Mouse (Mus musculus) kidney, embryonic 15.5 days (tissue): ENCODE data around the gene Mybpc2. TPM values are rescaled to one million over a fixed set of nuclear protein-coding genes. Genes with fewer than 3 reads are reported as not detected.

ENCODE experiments used
- ATAC-seq: fragments of 200-750 bp; cut with Nextera tagmentation; replicated peaks from 2 replicates; pipeline ENCODE4 v1.8.0; 2017; ENCODE audit warnings: moderate TSS enrichment; ENCODE audit not compliant: low FRiP score
- H3K27ac ChIP-seq: fragments of 300-500 bp; sonication (generic); 2 replicates; pipeline ENCODE4 v1.5.1; 2015; ENCODE audit warnings: mild to moderate bottlenecking, inconsistent platforms
- H3K27me3 ChIP-seq: fragments of 300-500 bp; sonication (generic); 2 replicates; pipeline ENCODE4 v1.6.1; 2015; ENCODE audit warnings: inconsistent platforms
- H3K36me3 ChIP-seq: fragments of 300-500 bp; sonication (generic); 2 replicates; pipeline ENCODE4 v1.6.1; 2015; ENCODE audit warnings: inconsistent platforms
- H3K4me1 ChIP-seq: fragments of 300-500 bp; sonication (generic); 2 replicates; pipeline ENCODE4 v1.6.1; 2015; ENCODE audit warnings: inconsistent platforms
- H3K4me2 ChIP-seq: fragments of 300-500 bp; sonication (generic); 2 replicates; pipeline ENCODE4 v1.6.1; 2015; ENCODE audit warnings: moderate library complexity, mild to moderate bottlenecking, inconsistent platforms
- H3K4me3 ChIP-seq: fragments of 300-500 bp; sonication (generic); replicated peaks from 2 replicates; pipeline ENCODE4 v1.5.1; 2015; ENCODE audit warnings: mild to moderate bottlenecking, inconsistent platforms
- H3K9ac ChIP-seq: fragments of 300-500 bp; sonication (generic); 2 replicates; pipeline ENCODE4 v1.6.1; 2015; ENCODE audit warnings: mild to moderate bottlenecking, inconsistent platforms
- H3K9me3 ChIP-seq: fragments of 300-500 bp; sonication (generic); replicated peaks from 2 replicates; pipeline ENCODE4 v1.6.1; 2016; ENCODE audit warnings: inconsistent platforms
- WGBS: fragments of 180-500 bp; shearing (Covaris S2); methylation state at CpG from one replicate; pipeline ENCODE4 v1.1.7; 2015; ENCODE audit warnings: mixed read lengths; 5-methylcytosine and 5-hydroxymethylcytosine counted together
- polyA plus RNA-seq: library from polyadenylated mRNA; unstranded; fragments of >200 nt; fragmentation: Nextera tagmentation; extraction: Ambion mirVana; gene quantifications from 2 replicates; pipeline ENCODE4 v1.2.1, GENCODE M21; 2015

Mybpc2 gene
- polyA plus RNA-seq, 1 experiment from 2014 or later, result 0.16 TPM

GRCm38 (mm10) chr7:44553826-44554225 is 29.4 kb upstream of the Mybpc2 start, which contains the start of gene Nr1h2:
Gene Nr1h2 (minus strand): TSS chr7:44553951.
- Histone ChIP-seq H3K4me2 (peak within 1 kb of the TSS; percentile 71), H3K36me3 (peaks cover 31% of the 10 kb centered on the region), H3K4me3 (peak within 1 kb of the TSS; percentile 99), H3K4me1 (peaks cover 8% of the 10 kb centered on the region), H3K27ac (peak within 1 kb of the TSS; percentile 100), H3K9ac (peak within 1 kb of the TSS; percentile 69), H3K9me3 (no peaks in the 10 kb centered on the region), H3K27me3 (no peaks in the 10 kb centered on the region)
- under 1% methylated on average over 22 of the region's 22 CpGs for WGBS
- peak; percentile 74 for ATAC-seq

- Histone ChIP-seq H3K36me3 (peaks cover 31% of the 10 kb centered on the region), H3K9ac (peak overlapping the region; percentile 69), H3K4me2 (peak overlapping the region; percentile 71), H3K4me1 (peaks cover 8% of the 10 kb centered on the region), H3K27me3 (no peaks in the 10 kb centered on the region), H3K27ac (peak overlapping the region; percentile 100), H3K9me3 (no peaks in the 10 kb centered on the region), H3K4me3 (peak overlapping the region; percentile 99)
- WGBS, result under 1% methylated on average over 32 of the region's 32 CpGs
- ATAC-seq, result peak; percentile 73
Observed at GRCm38 (mm10) chr7:44553196-44553764, 28.8 kb upstream of the Mybpc2 start.

- Histone ChIP-seq H3K4me1 (peaks cover 17% of the 10 kb centered on the region), H3K27ac (peak overlapping the region; percentile 100; the same call in 1 of the 2 replicates), H3K27me3 (no peaks in the 10 kb centered on the region), H3K9me3 (no peaks in the 10 kb centered on the region), H3K4me2 (peak overlapping the region; percentile 71), H3K4me3 (peak overlapping the region; percentile 99), H3K9ac (no peak overlapping the region), H3K36me3 (peaks cover 31% of the 10 kb centered on the region)
- no peak for ATAC-seq
- WGBS, result 86% methylated on average over 31 of the region's 31 CpGs
Observed at GRCm38 (mm10) chr7:44552141-44552908, 27.9 kb upstream of the Mybpc2 start.

- H3K27ac ChIP-seq, result no peak overlapping the region
- WGBS, result 85% methylated on average over 22 of the region's 22 CpGs
- H3K4me3 ChIP-seq, result no peak overlapping the region
- peaks cover 31% of the 10 kb centered on the region for H3K36me3 ChIP-seq
- H3K4me1 ChIP-seq, result peaks cover 23% of the 10 kb centered on the region
- H3K4me2 ChIP-seq, result no peak overlapping the region
- no peaks in the 10 kb centered on the region for H3K9me3 ChIP-seq
- H3K9ac ChIP-seq, result no peak overlapping the region
- H3K27me3 ChIP-seq, result no peaks in the 10 kb centered on the region
- no peak for ATAC-seq
Observed at GRCm38 (mm10) chr7:44551731-44552130, 27.3 kb upstream of the Mybpc2 start.

GRCm38 (mm10) chr7:44551301-44551700 is 26.8 kb upstream of the Mybpc2 start:
- H3K27ac ChIP-seq, result no peak overlapping the region
- no peaks in the 10 kb centered on the region for H3K9me3 ChIP-seq
- H3K4me1 ChIP-seq, result peaks cover 24% of the 10 kb centered on the region
- no peak overlapping the region for H3K9ac ChIP-seq
- no peaks in the 10 kb centered on the region for H3K27me3 ChIP-seq
- no peak overlapping the region for H3K4me2 ChIP-seq
- 94% methylated on average over 21 of the region's 21 CpGs for WGBS
- no peak for ATAC-seq
- no peak overlapping the region for H3K4me3 ChIP-seq
- peaks cover 31% of the 10 kb centered on the region for H3K36me3 ChIP-seq

- H3K9ac ChIP-seq, result no peak overlapping the region
- no peaks in the 10 kb centered on the region for H3K9me3 ChIP-seq
- no peak overlapping the region for H3K4me2 ChIP-seq
- no peak for ATAC-seq
- H3K27me3 ChIP-seq, result no peaks in the 10 kb centered on the region
- H3K36me3 ChIP-seq, result peaks cover 31% of the 10 kb centered on the region
- 91% methylated on average over 12 of the region's 12 CpGs for WGBS
- H3K4me3 ChIP-seq, result no peak overlapping the region
- no peak overlapping the region for H3K27ac ChIP-seq
- peaks cover 24% of the 10 kb centered on the region for H3K4me1 ChIP-seq
Observed at GRCm38 (mm10) chr7:44550409-44550678, 25.9 kb upstream of the Mybpc2 start.

- Histone ChIP-seq H3K4me1 (peaks cover 24% of the 10 kb centered on the region), H3K36me3 (peaks cover 31% of the 10 kb centered on the region), H3K4me3 (no peak overlapping the region), H3K27me3 (no peaks in the 10 kb centered on the region), H3K9ac (no peak overlapping the region), H3K4me2 (no peak overlapping the region), H3K27ac (no peak overlapping the region), H3K9me3 (no peaks in the 10 kb centered on the region)
- no peak for ATAC-seq
- 95% methylated on average over 23 of the region's 23 CpGs for WGBS
Observed at GRCm38 (mm10) chr7:44549621-44550408, 25.4 kb upstream of the Mybpc2 start.

- H3K4me3 ChIP-seq, result peak within 1 kb of the TSS; percentile 65
- no peaks in the 10 kb centered on the region for H3K9me3 ChIP-seq
- H3K27me3 ChIP-seq, result no peaks in the 10 kb centered on the region
- peak within 1 kb of the TSS; percentile 57 for H3K9ac ChIP-seq
- 0% methylated on average over 43 of the region's 43 CpGs for WGBS
- H3K4me2 ChIP-seq, result peak within 1 kb of the TSS; percentile 85
- peak within 1 kb of the TSS; percentile 85 for H3K27ac ChIP-seq
- H3K4me1 ChIP-seq, result peaks cover 24% of the 10 kb centered on the region
- H3K36me3 ChIP-seq, result peaks cover 31% of the 10 kb centered on the region
- peak; percentile 94 for ATAC-seq
Observed at GRCm38 (mm10) chr7:44548497-44549087, 24.1 kb upstream of the Mybpc2 start, which contains the start of gene Pold1. Gene Pold1 (minus strand): TSS chr7:44548849.

- WGBS, result 14% methylated on average over 5 of the region's 5 CpGs
- Histone ChIP-seq H3K4me2 (peak overlapping the region; percentile 85), H3K4me3 (peak overlapping the region; percentile 65), H3K36me3 (peaks cover 35% of the 10 kb centered on the region), H3K27ac (no peak overlapping the region), H3K27me3 (no peaks in the 10 kb centered on the region), H3K9ac (peak overlapping the region; percentile 57), H3K9me3 (no peaks in the 10 kb centered on the region), H3K4me1 (peaks cover 19% of the 10 kb centered on the region)
- ATAC-seq, result no peak
Observed at GRCm38 (mm10) chr7:44547725-44548124, 23.3 kb upstream of the Mybpc2 start.

GRCm38 (mm10) chr7:44547041-44547440 is 22.6 kb upstream of the Mybpc2 start:
- peak overlapping the region; percentile 65 for H3K4me3 ChIP-seq

GRCm38 (mm10) chr7:44546274-44546673 is 21.8 kb upstream of the Mybpc2 start:
- H3K4me2 ChIP-seq, result no peak overlapping the region
- ATAC-seq, result no peak
- no peaks in the 10 kb centered on the region for H3K9me3 ChIP-seq
- peaks cover 15% of the 10 kb centered on the region for H3K4me1 ChIP-seq
- H3K4me3 ChIP-seq, result no peak overlapping the region
- no peak overlapping the region for H3K27ac ChIP-seq
- WGBS, result 94% methylated on average over 3 of the region's 3 CpGs
- peaks cover 38% of the 10 kb centered on the region for H3K36me3 ChIP-seq
- H3K9ac ChIP-seq, result no peak overlapping the region
- no peaks in the 10 kb centered on the region for H3K27me3 ChIP-seq

More at GRCm38 (mm10) chr7:44547041-44547440, 22.6 kb upstream of the Mybpc2 start:
- H3K27me3 ChIP-seq, result no peaks in the 10 kb centered on the region
- H3K9me3 ChIP-seq, result no peaks in the 10 kb centered on the region
- peaks cover 38% of the 10 kb centered on the region for H3K36me3 ChIP-seq
- H3K4me2 ChIP-seq, result peak overlapping the region; percentile 85
- H3K27ac ChIP-seq, result no peak overlapping the region
- 92% methylated on average over 13 of the region's 13 CpGs for WGBS
- peaks cover 15% of the 10 kb centered on the region for H3K4me1 ChIP-seq
- 0 out of 2 replicates have a peak overlapping the region, but pooled peaks have one; percentile 57 for H3K9ac ChIP-seq
- no peak for ATAC-seq
